Mouse (Mus musculus) fat pad, adult 2 months (tissue): ENCODE results near the gene Fam118a.
"Not testable (repeated sequence)": the region's sequence is repeated elsewhere in the genome, so short reads cannot be mapped to it uniquely, and the experiment has no call there.

Experiments used
- DNase-seq: peaks from one replicate; pipeline ENCODE4 v3.0.0-alpha.2; 2011; ENCODE audit warnings: low read depth, low spot score; ENCODE audit errors: extremely low read depth

The Fam118a gene

DNA sequence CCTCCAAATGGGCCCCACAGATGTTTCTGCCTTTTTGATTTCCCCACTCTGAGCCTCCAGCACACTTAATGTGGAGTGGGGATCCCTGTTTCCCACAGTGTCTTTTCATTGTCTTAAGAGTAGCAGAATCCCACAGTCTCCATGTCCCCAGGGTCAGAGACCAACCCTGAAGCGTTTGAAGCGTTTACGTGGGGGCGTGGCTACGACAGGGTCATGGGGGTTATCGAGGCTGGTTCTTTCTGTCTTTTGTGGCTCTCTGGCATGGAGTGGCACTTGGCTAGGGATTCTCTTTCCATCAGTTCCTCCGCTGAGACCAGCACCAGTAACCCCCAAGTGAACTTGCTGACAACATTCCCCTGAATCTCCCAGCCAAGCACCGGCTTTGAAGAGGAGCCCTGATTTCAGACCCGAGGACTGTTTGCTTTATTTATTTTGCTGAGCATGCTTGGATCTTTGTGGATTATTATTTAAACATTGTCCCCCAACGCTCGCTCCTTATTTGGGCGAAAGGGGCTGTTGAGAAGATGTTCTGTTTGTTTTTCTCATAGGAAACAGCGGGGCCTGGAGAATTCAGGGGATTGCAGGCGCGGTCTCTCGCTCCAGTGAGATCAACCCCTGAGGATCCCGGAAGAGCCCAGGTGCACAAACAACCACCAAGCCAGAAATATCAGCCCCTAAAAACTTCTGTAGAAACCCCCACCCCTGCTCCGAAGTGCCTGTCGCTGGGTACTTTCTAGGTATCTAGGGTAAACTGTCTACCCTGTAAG is 16.7 kb upstream of the Fam118a start:
- DNase-seq, result no peak

DNA sequence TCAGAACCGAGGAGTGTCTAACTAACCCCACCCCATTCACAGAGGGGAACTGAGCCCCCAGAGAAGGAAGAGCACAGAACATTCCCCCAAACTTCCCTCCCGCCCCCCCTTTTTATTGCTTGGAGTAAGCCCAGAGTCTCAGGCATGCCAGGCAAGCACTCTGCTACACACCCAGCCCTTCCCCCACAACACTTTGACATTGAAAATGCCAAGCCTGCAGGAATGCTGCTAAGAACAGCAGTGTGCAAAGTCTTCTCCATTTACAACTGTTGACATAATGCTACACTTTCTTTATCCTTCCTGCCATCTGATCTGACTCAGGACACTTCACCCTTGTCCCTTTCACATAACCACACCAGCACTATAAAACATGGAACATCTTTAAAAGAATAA is 16.1 kb upstream of the Fam118a start:
- DNase-seq, result no peak

DNA sequence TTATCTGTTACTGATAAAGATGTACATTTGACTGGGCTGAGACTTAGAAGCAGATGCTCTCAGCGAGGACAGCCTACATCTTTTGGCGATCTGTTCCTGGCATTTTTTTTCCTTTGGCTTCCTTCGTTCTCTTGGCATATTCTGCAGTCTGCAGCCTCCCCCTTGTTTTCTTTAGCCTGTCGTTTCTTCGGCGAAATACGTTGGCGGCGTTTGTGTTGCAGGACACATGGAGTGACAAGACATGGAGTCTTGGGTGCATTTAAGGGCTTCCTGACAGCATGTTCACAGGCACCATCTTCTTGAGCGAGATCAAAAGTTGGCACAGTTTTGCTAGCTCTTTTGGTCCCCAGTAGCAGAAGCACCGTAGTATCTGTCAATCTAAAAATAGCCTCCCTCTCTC is 13.0 kb upstream of the Fam118a start:
- DNase-seq, result no peak

DNA sequence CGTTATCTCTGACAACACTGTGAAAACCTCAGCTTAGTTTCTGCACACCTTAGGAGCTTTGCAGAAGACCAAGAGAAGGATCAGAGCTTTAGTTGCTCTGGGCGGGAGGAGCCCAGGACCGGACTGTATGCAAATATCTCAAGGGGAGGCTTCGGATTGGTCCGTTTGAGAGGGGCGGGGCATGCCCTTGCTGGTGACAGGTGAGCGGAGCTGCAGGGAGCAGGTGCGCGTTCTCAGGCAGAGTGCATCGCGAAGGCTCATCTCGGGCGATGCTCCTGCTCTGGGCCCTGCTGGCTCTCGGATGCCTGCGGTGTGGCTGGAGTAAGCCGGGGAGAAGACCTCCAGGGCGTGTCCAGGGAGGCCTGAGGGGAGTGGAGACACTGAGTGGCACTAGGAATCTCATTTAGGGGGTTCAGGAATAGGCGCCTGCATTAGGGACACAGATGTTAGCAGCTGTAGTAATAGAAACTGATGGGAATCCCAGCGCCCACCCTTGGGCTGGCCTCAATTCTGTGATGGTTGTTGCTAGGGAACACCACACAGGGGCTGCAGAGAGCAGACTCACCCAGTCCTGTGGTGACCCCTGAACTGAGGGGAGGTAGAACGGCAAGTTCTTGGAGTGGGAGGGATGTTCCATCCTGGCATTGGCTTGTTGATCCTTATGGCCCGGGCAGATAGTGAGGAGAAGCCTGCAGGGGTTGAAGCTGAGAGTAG is 11.6 kb upstream of the Fam118a start, which contains the start of gene Upk3a:
Gene Upk3a (plus strand): TSS at position 191 of the 714 bp plus-strand sequence.
- no peak for DNase-seq

DNA sequence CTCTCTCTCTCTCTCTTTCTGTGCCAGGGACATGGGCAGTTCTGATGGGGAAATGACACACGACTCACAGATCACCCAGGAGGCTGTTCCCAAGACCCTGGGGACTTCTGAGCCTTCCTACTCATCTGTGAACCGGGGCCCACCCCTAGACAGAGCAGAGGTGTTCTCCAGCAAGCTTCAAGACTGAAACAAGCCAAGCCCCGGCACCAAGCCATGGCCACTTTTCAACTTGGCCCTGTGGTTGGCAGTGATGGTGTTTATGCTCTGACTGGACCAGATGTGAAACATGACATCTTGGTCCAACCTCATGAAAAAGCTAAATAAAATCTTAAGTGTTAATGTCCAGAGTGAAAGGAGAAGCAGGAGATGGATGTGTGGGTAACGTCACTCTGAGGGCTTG is 6.5 kb upstream of the Fam118a start:
- no peak for DNase-seq

DNA sequence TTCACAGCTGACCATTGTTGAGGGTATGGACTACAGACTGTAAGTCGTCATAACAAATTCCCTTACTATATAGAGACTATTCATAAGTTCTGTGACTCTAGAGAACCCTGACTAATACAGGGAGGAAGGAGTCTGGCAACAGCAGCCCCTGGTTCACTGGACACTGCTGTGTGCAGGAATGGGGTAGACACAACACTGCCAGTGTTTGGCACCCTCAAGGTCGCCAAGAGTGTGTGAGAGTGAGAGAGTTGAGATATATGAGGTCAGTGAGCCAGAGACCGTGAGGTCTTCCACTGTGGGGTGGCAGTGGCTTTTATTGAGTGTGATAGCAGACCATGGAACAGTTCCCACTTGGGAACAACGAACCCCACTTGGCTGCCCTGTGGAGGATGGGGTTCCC is 2.6 kb upstream of the Fam118a start:
- DNase-seq, result no peak

DNA sequence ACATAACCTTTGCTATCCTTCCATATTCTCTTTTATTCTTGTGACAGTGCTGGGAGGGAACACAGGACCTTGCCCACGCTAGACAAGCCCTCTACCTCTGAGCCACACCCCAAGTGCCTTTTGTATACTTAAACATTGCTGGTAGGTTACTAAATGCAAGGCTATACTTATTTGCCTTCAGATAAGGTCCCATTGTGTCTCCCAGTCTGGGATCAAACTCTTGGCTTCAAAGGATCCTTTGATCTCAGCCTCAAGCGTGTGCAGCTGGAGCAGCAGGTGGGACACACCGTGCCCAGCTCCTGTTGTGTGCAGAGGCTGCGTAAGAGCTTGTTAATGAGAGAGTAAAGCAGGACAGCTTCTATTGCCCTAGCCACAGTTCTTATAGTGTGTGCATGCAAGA is 1.0 kb upstream of the Fam118a start:
- no peak for DNase-seq

DNA sequence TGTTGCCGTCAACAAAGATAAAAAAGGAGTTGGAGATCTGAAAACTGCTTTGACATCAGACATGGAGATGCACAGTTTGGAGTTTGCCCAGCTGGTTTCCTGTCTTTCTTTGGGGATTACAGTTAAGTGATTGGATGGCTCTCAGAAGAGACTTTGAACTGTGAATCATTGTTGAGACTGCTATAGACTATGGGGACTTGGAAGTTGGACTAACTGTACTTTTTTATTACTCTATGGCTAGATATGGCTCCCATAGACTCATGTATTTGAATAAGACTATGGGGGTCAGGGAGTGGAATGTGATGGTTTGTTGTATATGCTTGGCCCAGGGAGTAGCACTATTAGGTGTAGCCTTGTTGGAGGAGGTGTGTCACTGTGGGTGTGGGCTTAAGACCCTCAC is 1.9 kb downstream of the Fam118a start:
- not testable (repeated sequence) for DNase-seq

DNA sequence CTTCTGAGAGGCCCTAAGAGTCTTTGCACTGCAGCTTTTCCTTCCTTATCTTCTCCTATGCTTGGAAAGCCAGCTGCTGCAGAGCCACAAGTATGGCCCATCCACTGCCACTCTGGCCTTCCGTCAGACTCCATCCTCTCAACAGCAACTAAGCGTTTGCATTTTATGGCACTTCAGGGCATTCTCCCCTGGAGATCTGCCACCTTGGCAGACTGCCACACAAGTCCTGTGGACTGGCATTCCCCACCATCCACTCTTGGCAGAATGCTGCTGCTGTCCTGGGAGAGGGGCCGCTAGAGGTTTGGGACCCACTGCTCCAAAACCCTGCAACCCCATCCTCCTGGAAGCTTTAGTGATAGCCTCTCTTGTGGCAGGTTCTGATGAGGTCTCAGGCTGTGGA is 3.1 kb downstream of the Fam118a start:
- no peak for DNase-seq

DNA sequence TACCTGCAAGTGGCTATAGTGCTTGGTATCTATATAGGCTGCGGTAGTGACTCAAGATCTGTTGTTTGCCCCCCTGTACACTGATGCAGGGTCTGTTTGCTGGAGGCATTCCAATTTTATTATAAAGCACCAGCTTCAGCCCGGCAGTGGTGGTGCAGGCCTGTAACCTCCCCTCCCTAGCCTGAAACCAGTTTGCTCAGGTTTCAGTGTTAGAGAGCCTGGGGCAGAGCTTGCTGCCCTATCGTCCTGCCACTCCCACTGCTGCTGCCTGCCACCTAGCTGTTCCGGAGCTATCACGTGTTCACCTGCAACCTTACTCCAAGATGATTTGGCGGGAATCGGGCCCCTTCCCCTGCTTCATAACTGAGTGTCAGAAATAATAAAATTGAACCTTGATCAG is 5.2 kb downstream of the Fam118a start:
- not testable (repeated sequence) for DNase-seq

DNA sequence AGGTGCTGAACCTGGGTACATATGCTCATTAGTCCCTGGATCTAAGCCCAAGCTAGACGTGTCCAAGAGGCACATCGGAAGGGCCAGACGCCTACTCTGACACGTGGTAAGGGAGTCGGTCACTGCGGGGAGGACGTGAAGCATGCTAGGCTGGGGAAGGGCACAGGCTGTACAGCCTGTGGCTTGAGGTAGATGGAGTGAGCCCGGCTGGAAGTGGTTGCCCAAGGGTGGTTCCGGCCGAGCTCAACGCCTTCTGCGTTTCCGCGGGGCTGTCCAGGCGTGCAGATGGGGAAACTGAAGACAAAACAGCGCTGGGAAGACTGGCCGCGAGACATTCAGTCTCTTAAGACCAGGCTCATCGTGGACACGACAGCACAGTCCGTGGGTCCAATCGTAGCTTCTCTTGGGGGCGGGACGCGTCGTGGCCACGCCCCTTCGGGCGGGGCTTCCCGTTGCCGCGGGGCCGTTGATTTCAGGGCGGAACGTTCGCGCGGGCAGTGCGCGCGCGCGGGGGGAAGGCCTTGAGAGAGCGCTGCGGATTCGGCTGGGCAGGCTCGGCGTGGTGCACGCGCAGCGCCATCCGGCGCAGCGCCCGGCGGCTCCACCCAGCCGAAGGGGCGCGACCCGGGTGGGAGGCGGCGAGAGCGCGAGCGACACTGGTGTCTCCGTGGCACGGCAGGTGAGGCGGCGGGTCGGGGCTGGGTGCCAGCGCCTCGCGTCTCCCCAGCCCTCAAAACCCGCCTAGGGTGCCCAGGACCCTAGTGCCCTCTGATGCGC is 8.0 kb downstream of the Fam118a start:
- DNase-seq, result no peak

DNA sequence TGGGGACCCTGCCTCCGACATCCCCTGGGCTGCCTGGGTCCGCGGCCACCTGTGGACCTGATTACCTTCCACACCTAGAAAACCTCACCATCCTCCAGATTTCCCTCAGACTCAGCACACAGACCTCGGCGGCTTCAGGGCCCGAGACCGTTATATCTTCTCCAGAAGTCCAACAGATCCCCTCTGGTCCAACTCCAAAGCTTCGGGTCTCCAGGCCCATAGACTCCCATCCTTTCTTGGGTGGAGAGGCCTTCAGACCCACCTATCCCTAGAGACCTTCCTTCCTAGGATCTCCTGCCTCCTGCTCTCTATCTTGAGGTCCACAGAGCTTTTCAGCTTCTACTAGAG is 8.6 kb downstream of the Fam118a start:
- DNase-seq, result no peak

DNA sequence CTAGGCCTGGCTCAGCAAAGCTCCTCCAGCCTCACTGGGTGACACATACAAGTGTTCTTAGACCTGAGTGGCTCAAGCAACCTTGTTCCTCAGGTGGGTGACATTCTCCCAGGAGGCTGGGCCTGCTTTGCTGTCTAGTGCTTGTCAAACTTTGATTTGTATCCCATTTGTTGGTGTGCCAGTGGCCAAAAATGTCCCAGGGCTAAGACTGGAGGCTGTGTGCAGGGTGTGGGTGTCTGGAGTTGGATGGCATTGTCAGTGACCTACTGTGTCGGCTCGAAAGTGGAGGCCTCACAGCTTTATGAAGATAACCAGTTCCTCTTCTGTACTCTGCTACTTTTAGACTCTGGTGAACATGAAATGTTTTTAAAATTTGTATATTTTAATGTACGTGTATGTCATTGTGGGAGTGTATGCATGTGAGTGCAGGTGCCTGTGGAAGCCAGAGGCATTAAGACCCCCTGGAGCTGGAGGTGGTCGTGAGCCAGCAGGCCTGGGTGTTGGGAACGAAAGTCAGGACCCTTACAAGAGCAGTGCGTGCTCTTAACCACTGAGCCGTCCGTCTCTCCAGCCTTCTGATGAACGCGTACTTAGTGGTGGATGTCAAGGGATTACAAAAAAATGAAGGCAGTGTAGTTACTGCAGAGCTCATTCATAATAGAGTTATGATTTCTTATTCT is 12.9 kb downstream of the Fam118a start:
- no peak for DNase-seq

DNA sequence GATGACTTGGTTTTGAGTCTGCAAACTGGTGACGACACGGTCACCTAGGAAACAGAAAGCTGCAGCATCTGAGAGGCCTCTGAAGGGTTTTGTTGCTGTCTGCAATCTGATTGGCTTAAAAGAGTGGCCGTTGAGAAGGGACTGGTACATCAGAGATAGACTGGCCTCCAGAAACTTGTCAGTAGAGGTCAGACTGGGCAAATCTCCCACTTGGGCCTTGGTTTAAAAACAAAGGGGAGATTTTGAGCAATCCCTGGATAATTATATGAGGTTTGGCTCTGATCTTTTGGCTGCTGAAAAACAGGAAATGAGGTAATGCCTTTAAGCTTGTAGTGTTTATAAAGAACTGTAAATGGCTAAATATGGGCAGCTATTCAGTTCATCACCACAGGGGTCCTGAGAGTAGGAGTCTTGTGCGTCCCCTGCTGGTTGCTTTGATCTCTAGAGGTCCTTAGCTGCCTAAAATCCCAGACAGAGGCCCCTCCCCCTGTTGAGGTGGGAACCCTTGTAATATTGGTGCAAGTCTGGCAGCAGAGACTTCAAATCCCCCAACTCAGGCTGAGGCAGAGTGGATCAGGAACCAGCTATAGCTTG is 13.7 kb downstream of the Fam118a start:
- no peak for DNase-seq

DNA sequence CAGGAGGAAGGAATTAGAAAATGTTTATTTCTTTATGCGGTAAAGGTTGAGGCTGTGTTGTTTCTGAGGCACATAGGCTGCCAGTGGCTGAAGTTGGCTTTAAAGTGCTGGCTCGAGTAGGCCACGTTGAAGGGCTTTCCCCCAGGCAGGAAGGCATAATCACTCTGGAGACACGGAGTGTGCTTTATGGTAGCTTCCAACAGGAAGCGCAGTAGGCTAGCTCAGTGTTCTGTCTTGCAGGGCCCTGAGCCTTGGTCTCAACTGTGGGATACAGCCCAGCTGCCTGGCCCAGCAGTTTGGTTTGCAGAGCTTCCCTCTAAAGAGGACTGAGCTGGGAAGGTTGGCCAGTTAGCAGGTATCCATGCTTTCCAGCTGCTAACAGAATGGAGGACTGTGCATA is 14.4 kb downstream of the Fam118a start:
- DNase-seq, result no peak

DNA sequence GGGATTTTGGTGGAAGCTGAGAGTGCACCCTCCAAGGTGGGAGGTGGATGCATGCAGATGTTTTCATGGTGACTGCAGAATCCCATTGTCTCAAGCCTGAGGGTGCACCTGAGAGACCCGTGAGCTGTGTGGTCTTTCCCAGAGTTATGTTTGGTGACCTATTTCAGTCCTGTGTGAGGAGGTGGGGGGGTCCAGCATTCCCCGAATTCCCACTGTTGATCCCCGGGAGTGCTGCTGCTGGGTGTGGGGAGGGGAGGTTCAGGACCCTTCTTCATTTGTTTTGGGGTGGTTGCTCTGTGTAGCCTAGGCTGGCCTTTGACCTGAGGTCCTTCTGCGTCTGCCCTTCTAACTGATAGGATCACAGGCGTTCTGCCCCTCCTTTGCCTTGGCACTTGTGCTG is 15.0 kb downstream of the Fam118a start:
- DNase-seq, result no peak

DNA sequence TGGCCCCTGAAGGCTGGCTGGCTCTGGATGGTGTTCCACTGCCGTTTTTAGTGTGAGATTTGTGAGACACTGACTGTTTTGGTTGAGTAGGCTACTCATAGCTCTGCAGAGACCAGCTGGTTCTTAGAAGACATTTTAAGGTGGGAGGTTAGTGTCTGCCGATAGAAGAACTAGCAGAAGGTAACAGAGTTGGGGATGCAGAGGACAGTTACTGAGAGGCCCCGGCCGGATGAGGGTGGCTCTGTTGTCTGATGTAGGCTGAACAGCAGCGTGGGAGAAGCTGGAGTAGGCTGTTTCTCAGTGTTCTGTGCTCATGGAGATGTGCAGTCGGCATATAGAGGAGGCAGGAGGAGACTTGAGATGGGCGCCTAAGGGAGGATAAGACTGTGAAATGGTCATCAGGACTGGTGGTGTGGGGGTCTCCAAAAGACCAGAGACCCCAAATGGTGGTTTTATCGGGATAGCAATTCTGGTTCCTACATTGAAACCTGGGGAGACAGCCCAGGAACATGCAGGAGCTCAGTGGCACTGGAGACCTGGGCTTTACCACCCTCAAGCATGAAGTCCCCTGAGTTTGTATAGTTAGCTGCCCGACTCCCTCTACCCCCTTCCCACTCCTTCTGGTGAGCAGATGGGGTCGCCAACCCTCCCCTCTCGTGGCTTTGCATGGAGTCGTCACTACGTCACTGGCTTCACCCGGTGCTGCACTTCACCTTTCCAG is 17.6 kb downstream of the Fam118a start:
- DNase-seq, result no peak

DNA sequence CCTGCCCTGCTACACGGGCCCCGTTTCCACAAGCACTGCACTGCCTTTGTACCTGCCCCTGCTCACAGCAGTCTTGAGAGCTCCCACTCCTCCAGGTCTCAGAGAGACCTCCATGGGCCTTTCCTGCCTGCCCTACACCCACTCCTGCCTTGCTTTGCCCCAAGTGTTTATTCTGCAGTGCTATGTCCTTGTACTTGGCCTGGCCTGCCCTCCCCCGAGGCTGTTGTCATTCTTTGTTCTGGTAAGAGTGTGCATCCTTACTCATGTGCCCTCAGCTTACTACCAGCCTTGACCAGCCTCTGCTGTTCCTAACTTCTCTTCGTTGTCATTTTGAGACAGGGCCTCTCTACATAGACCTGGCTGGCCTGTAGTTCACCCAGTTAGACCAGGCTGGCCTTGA is 19.1 kb downstream of the Fam118a start:
- no peak for DNase-seq

DNA sequence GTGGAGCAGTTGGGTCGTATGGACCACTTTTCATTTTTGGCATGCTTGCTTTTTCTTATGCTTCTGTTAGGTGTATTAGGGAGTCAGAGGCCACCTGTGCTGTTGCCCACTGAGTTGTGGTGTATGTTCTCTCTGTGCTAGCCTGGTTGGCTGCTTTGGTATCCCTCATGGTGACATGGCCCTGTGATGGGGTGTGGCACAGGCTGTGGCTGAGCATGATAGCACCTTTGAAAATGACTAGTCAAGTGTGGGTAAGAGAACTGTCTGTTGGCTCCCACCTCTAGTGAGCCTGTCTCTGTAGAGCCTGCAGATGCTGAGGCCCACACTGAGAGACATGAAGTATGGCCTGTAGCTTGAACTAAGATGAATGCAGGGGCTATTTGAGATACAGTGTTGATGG is 21.0 kb downstream of the Fam118a start:
- DNase-seq, result no peak

DNA sequence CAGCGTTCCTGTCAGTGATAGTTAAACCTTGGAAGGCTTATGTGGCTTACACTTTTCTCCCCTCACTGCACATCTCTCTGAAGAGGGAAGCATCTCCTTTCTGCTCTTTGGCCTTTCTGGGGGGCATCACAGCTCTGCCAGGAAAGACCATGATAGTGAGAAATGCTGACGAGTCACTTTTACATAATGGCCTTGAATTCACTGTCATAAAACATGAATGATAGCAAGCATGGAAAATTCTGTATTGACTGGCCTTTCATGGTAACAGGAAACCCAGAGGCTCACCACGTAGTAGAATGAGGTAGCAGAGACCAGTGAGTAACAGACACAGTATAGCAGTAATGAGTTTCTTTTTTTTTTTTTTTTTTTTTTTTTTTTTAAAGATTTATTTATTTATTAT is 25.4 kb downstream of the Fam118a start:
- no peak for DNase-seq
